Mouse (Mus musculus): Measurements from ENCODE around the gene Slc22a28.
"Not testable (repeated sequence)": the region's sequence is repeated elsewhere in the genome, so short reads cannot be mapped to it uniquely, and the experiment has no call there.

The Slc22a28 gene

GRCm38 (mm10) chr19:8131881-8132280 lies at the start of gene Slc22a28:
Gene Slc22a28, minus strand, starts transcription at chr19:8131982.
- not testable (repeated sequence) for DNase-seq (ENCODE audit: low spot score in 2 of 2)

DNA sequence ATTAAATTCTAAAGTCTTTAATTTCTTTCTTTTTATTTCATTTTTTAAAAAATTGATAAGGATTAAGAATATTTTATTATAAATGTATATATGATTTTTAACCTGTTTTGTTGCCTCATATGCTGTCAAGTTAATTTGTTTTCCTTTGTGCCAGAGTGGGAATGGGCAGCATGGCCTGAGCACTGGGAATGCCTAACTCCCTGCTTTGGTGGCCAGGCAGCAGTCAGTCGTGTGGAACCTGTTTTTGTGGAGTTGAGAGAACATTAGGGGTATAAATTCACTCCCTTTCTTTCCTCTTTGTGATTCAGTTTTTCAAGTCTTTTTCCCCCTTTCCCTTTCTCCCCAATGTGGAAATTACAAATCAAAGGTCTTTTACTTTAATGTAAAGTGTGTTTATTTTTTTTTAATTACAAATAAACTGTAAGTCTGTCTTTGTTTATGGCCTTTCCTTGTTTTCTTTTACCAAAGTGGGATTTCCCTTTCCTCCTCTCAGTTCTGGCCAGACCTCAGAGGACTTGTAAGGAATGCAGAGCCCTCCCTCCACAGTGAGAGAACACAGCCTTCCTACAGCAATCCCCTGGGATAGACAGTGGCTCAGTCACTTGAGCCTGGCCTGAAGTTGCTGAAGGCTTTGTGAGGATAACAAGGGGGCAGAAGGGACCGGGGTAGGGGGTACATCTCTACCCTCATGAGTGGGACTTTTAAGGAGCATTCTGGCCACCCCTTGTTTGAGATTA lies 17.2 kb upstream of the Slc22a28 start:
- no peak for DNase-seq (ENCODE audit: low spot score in 2 of 2)

- DNase-seq (ENCODE audit: low spot score in 2 of 2) = not testable (repeated sequence)
These were observed 10.9 kb upstream of the Slc22a28 start for GRCm38 (mm10) chr19:8142716-8143115.

GRCm38 (mm10) chr19:8134127-8134841 lies 2.5 kb upstream of the Slc22a28 start:
- not testable (repeated sequence) for DNase-seq (ENCODE audit: low spot score in 2 of 2)

- DNase-seq (ENCODE audit: low spot score in 2 of 2) = peak in 1 of 2 experiments; percentile 32
These were observed 111.9 kb downstream of the Slc22a28 start for GRCm38 (mm10) chr19:8019904-8020349.

- DNase-seq (ENCODE audit: low spot score in 2 of 2) = peak in 1 of 2 experiments; percentile 15
These were observed 112.4 kb downstream of the Slc22a28 start for GRCm38 (mm10) chr19:8019329-8019851.

GRCm38 (mm10) chr19:8018535-8018934 lies 113.2 kb downstream of the Slc22a28 start:
- DNase-seq (ENCODE audit: low spot score in 2 of 2) = not testable (repeated sequence)

All from spleen, postnatal 14 days (tissue).